Mouse (Mus musculus) embryonic facial prominence, embryonic 10.5 days (tissue): ENCODE measurements around the gene Zfp358. TPM values are rescaled to one million over a fixed set of nuclear protein-coding genes. Genes with fewer than 3 reads are reported as not detected.

Experiments
- DNase-seq: peaks from one replicate; pipeline ENCODE4 v3.0.0-alpha.2; 2017; ENCODE audit warnings: low spot score
- H3K27ac ChIP-seq: fragments of 300-500 bp; sonication (generic); replicated peaks from 2 replicates; pipeline ENCODE4 v1.5.1; 2016; ENCODE audit warnings: mild to moderate bottlenecking
- H3K27me3 ChIP-seq: fragments of 300-500 bp; sonication (generic); replicated peaks from 2 replicates; pipeline ENCODE4 v1.6.1; 2016; ENCODE audit warnings: low read depth, mild to moderate bottlenecking; ENCODE audit not compliant: poor library complexity, severe bottlenecking
- H3K36me3 ChIP-seq: fragments of 300-500 bp; sonication (generic); replicated peaks from 2 replicates; pipeline ENCODE4 v1.6.1; 2016; ENCODE audit warnings: mild to moderate bottlenecking, moderate library complexity
- H3K4me1 ChIP-seq: fragments of 300-500 bp; sonication (generic); 2 replicates; pipeline ENCODE4 v1.6.1; 2016
- H3K4me3 ChIP-seq: fragments of 300-500 bp; sonication (generic); 2 replicates; pipeline ENCODE4 v1.5.1; 2016; ENCODE audit warnings: mild to moderate bottlenecking, moderate library complexity
- H3K9me3 ChIP-seq: fragments of 300-500 bp; sonication (generic); 2 replicates; pipeline ENCODE4 v1.6.1; 2016; ENCODE audit warnings: mild to moderate bottlenecking
- WGBS: fragments of 180-500 bp; shearing (Covaris S2); methylation state at CpG from one replicate; pipeline ENCODE4 v1.1.7; 2016; 5-methylcytosine and 5-hydroxymethylcytosine counted together
- polyA plus RNA-seq: library from polyadenylated mRNA; unstranded; fragments of >200 nt; fragmentation: Nextera tagmentation; extraction: Ambion mirVana; gene quantifications from 2 replicates; pipeline ENCODE4 v1.2.1, GENCODE M21; 2016

Zfp358 gene
- polyA plus RNA-seq, 1 experiment from 2014 or later = 68.4 TPM

- no peak overlapping the region for H3K4me3 ChIP-seq
- H3K4me1 ChIP-seq = no peaks in the 10 kb centered on the region
- 94% methylated on average over 26 of the region's 26 CpGs for WGBS
- DNase-seq = no peak
- H3K27ac ChIP-seq = no peak overlapping the region
- no peaks in the 10 kb centered on the region for H3K9me3 ChIP-seq
- H3K27me3 ChIP-seq = no peaks in the 10 kb centered on the region
- H3K36me3 ChIP-seq = peaks cover 80% of the 10 kb centered on the region
These were observed 44.7 kb downstream of the Zfp358 start for GRCm38 (mm10) chr8:3537666-3538065.

- no peak for DNase-seq
- 84% methylated on average over 7 of the region's 7 CpGs for WGBS
- H3K4me3 ChIP-seq = no peak overlapping the region
- no peaks in the 10 kb centered on the region for H3K27me3 ChIP-seq
- no peaks in the 10 kb centered on the region for H3K4me1 ChIP-seq
- no peaks in the 10 kb centered on the region for H3K9me3 ChIP-seq
- no peak overlapping the region for H3K27ac ChIP-seq
- H3K36me3 ChIP-seq = peaks cover 87% of the 10 kb centered on the region
These were observed 46.2 kb downstream of the Zfp358 start for GRCm38 (mm10) chr8:3539146-3539545.

GRCm38 (mm10) chr8:3540076-3540475 is 47.1 kb downstream of the Zfp358 start:
- 90% methylated on average over 4 of the region's 4 CpGs for WGBS
- no peak overlapping the region for H3K27ac ChIP-seq
- no peaks in the 10 kb centered on the region for H3K4me1 ChIP-seq
- H3K27me3 ChIP-seq = no peaks in the 10 kb centered on the region
- DNase-seq = no peak
- H3K4me3 ChIP-seq = no peak overlapping the region
- peaks cover 96% of the 10 kb centered on the region for H3K36me3 ChIP-seq
- H3K9me3 ChIP-seq = no peaks in the 10 kb centered on the region

- Histone ChIP-seq H3K36me3 (peaks cover 51% of the 10 kb centered on the region), H3K27me3 (no peaks in the 10 kb centered on the region), H3K4me1 (no peaks in the 10 kb centered on the region), H3K4me3 (no peak overlapping the region), H3K27ac (no peak overlapping the region), H3K9me3 (no peaks in the 10 kb centered on the region)
- no peak for DNase-seq
- WGBS = 90% methylated on average over 2 of the region's 2 CpGs
These were observed 53.6 kb downstream of the Zfp358 start for GRCm38 (mm10) chr8:3546511-3546910.

Other genes with a start within 250 kb of the Zfp358 start
- gene Insr, start 213.5 kb upstream of the Zfp358 start, polyA plus RNA-seq = 24.3 and 26.1 TPM in 2 replicates
- gene A430078G23Rik, start 139.7 kb upstream of the Zfp358 start, polyA plus RNA-seq = 0.14 TPM in 1 of 2 replicates, not detected in the other
- gene Arhgef18, start 100.1 kb upstream of the Zfp358 start, polyA plus RNA-seq = 9.5 and 9.6 TPM in 2 replicates
- gene Pex11g, start 25.5 kb upstream of the Zfp358 start, polyA plus RNA-seq = 4.1 and 4.8 TPM in 2 replicates
- gene Tex45, start 22.3 kb upstream of the Zfp358 start, polyA plus RNA-seq = 0.10 TPM in 1 of 2 replicates, not detected in the other
- 63.2 and 65.0 TPM in 2 replicates for gene Mcoln1, start 7.3 kb downstream of the Zfp358 start, polyA plus RNA-seq
- gene Pnpla6, start 22.2 kb downstream of the Zfp358 start, polyA plus RNA-seq = 20.7 and 24.8 TPM in 2 replicates
- 6.8 and 7.1 TPM in 2 replicates for gene C330021F23Rik, start 74.9 kb downstream of the Zfp358 start, polyA plus RNA-seq
- gene Camsap3, start 94.2 kb downstream of the Zfp358 start, polyA plus RNA-seq = 9.5 and 10.9 TPM in 2 replicates
- 75.5 and 77.6 TPM in 2 replicates for gene Xab2, start 128.2 kb downstream of the Zfp358 start, polyA plus RNA-seq
- 85.2 and 88.9 TPM in 2 replicates for gene Pet100, start 128.4 kb downstream of the Zfp358 start, polyA plus RNA-seq
- gene Pcp2, start 132.4 kb downstream of the Zfp358 start, polyA plus RNA-seq = 1.1 and 1.7 TPM in 2 replicates
- 41.9 and 42.0 TPM in 2 replicates for gene Stxbp2, start 137.8 kb downstream of the Zfp358 start, polyA plus RNA-seq
- gene Retn, start 162.6 kb downstream of the Zfp358 start, polyA plus RNA-seq = 0.24 and 0.39 TPM in 2 replicates
- 0.12 TPM in 1 of 2 replicates, not detected in the other for gene Mcemp1, start 172.6 kb downstream of the Zfp358 start, polyA plus RNA-seq
- 7.3 and 8.2 TPM in 2 replicates for gene Fcor, start 179.2 kb downstream of the Zfp358 start, polyA plus RNA-seq
- gene Trappc5, start 183.2 kb downstream of the Zfp358 start, polyA plus RNA-seq = 44.6 and 46.8 TPM in 2 replicates
- 0.32 and 0.36 TPM in 2 replicates for gene Fcer2a, start 201.0 kb downstream of the Zfp358 start, polyA plus RNA-seq
- 0.16 and 0.20 TPM in 2 replicates for gene Clec4g, start 227.5 kb downstream of the Zfp358 start, polyA plus RNA-seq